Mouse (Mus musculus): ENCODE measurements at regions not wholly inside any gene's neighbourhood (a gene's known extent, or its start where the extent isn't known, plus 50 kb on each side); places are given as distances from the start of the nearest gene placed in this dataset.

- 33% methylated on average over 7 of the region's 7 CpGs for WGBS (ENCODE audit: insufficient replicate concordance)
These were observed 71.1 kb upstream of the Hif1a start for GRCm38 (mm10) chr12:73830122-73830521.

GRCm38 (mm10) chr12:73830551-73831203 lies 70.5 kb upstream of the Hif1a start:
- no peak overlapping the region for H3K4me3 ChIP-seq
- H3K9me3 ChIP-seq (replicated peaks) = no peaks in the 10 kb centered on the region
- H3K4me1 ChIP-seq = no peaks in the 10 kb centered on the region
- no peak for ATAC-seq
- no peak overlapping the region for H3K4me2 ChIP-seq
- H3K9ac ChIP-seq = no peak overlapping the region
- 76% methylated on average over 10 of the region's 10 CpGs for WGBS (ENCODE audit: insufficient replicate concordance)
- H3K27ac ChIP-seq = no peak overlapping the region
- H3K36me3 ChIP-seq = no peaks in the 10 kb centered on the region
- H3K27me3 ChIP-seq (replicated peaks) = no peaks in the 10 kb centered on the region; the same call in 1 of the 2 replicates

More at GRCm38 (mm10) chr12:73830122-73830521, 71.1 kb upstream of the Hif1a start:
- Histone ChIP-seq H3K4me2 (no peak overlapping the region), H3K27me3 (replicated peaks) (no peaks in the 10 kb centered on the region; the same call in 1 of the 2 replicates), H3K27ac (no peak overlapping the region), H3K9me3 (replicated peaks) (no peaks in the 10 kb centered on the region), H3K9ac (no peak overlapping the region), H3K4me1 (no peaks in the 10 kb centered on the region), H3K36me3 (no peaks in the 10 kb centered on the region), H3K4me3 (no peak overlapping the region)
- no peak for ATAC-seq

GRCm38 (mm10) chr12:73831204-73831595 lies 70.0 kb upstream of the Hif1a start:
- H3K4me1 ChIP-seq = no peaks in the 10 kb centered on the region
- no peak overlapping the region for H3K4me2 ChIP-seq
- H3K27me3 ChIP-seq (replicated peaks) = no peaks in the 10 kb centered on the region; the same call in 1 of the 2 replicates
- no peaks in the 10 kb centered on the region for H3K36me3 ChIP-seq
- no peak for ATAC-seq
- H3K9me3 ChIP-seq (replicated peaks) = no peaks in the 10 kb centered on the region
- 73% methylated on average over 7 of the region's 7 CpGs for WGBS (ENCODE audit: insufficient replicate concordance)
- H3K9ac ChIP-seq = no peak overlapping the region
- no peak overlapping the region for H3K27ac ChIP-seq
- H3K4me3 ChIP-seq = no peak overlapping the region

DNA sequence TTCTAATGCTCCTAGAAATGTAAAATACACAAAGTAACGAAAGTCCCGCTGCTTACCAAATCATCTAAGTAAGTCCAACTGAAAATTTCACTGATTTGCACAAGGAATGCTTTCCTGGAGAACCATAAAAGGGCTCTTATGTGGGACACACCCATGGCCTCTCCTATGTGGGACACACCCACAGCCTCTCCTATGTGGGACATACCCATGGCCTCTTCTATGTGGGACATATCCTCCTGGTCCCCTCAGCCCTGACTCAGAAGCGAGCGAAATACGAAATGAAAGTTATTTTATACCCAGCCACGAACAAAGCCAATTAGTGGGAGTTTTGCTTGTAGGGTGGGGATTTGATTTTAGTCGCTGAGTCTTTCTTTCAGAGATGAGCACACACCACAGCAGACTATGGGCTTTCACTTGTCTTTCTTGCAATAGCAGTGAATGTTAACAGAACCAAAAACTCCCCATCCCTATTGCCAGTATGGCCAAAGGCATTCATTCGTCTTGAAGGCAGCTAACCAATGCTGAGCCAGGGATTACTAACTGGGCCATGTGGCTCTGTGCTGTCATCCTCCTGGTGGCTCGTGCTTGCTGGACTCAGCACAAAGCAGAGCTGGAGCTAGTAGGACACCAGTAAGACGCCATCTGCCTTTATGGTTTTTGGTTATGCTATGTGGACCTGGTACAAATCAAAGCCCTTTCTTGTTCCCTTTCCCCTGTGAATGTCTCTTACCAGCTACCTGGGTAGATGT lies 69.4 kb upstream of the Hif1a start:
- H3K27ac ChIP-seq = no peak overlapping the region
- no peaks in the 10 kb centered on the region for H3K36me3 ChIP-seq
- no peak overlapping the region for H3K9ac ChIP-seq
- ATAC-seq = no peak
- H3K4me1 ChIP-seq = no peaks in the 10 kb centered on the region
- H3K4me2 ChIP-seq = no peak overlapping the region
- no peaks in the 10 kb centered on the region for H3K9me3 ChIP-seq (replicated peaks)
- no peaks in the 10 kb centered on the region; the same call in 1 of the 2 replicates for H3K27me3 ChIP-seq (replicated peaks)
- 69% methylated on average over 10 of the region's 10 CpGs for WGBS (ENCODE audit: insufficient replicate concordance)
- H3K4me3 ChIP-seq = no peak overlapping the region

GRCm38 (mm10) chr12:73832789-73833188 lies 68.4 kb upstream of the Hif1a start:
- Histone ChIP-seq H3K9me3 (replicated peaks) (no peaks in the 10 kb centered on the region), H3K9ac (no peak overlapping the region), H3K4me2 (no peak overlapping the region), H3K4me3 (no peak overlapping the region), H3K27me3 (replicated peaks) (no peaks in the 10 kb centered on the region), H3K36me3 (no peaks in the 10 kb centered on the region), H3K27ac (no peak overlapping the region), H3K4me1 (no peaks in the 10 kb centered on the region)
- WGBS (ENCODE audit: insufficient replicate concordance) = 63% methylated on average over 3 of the region's 3 CpGs
- no peak for ATAC-seq

GRCm38 (mm10) chr12:73836132-73836531 lies 65.0 kb upstream of the Hif1a start:
- H3K4me2 ChIP-seq = no peak overlapping the region
- ATAC-seq = no peak

GRCm38 (mm10) chr12:73837036-73837435 lies 64.1 kb upstream of the Hif1a start:
- Histone ChIP-seq H3K9ac (no peak overlapping the region), H3K4me2 (no peak overlapping the region), H3K27ac (no peak overlapping the region), H3K36me3 (no peaks in the 10 kb centered on the region), H3K4me3 (no peak overlapping the region), H3K27me3 (replicated peaks) (0 out of 2 replicates have a peak, but pooled peaks cover 6% of the 10 kb centered on the region), H3K4me1 (no peaks in the 10 kb centered on the region), H3K9me3 (replicated peaks) (no peaks in the 10 kb centered on the region)
- ATAC-seq = no peak
- 65% methylated on average over 1 of the region's 1 CpGs for WGBS (ENCODE audit: insufficient replicate concordance)

More at GRCm38 (mm10) chr12:73836132-73836531, 65.0 kb upstream of the Hif1a start:
- Histone ChIP-seq H3K9ac (no peak overlapping the region), H3K27me3 (replicated peaks) (0 out of 2 replicates have a peak, but pooled peaks cover 5% of the 10 kb centered on the region), H3K27ac (no peak overlapping the region), H3K36me3 (no peaks in the 10 kb centered on the region), H3K9me3 (replicated peaks) (no peaks in the 10 kb centered on the region), H3K4me3 (no peak overlapping the region), H3K4me1 (no peaks in the 10 kb centered on the region)

- no peak overlapping the region for H3K4me2 ChIP-seq
- 76% methylated on average over 2 of the region's 2 CpGs for WGBS (ENCODE audit: insufficient replicate concordance)
- no peak for ATAC-seq
- H3K4me1 ChIP-seq = peaks cover 4% of the 10 kb centered on the region; the same call in 1 of the 2 replicates
- no peaks in the 10 kb centered on the region for H3K9me3 ChIP-seq (replicated peaks)
- H3K27me3 ChIP-seq (replicated peaks) = 0 out of 2 replicates have a peak, but pooled peaks cover 6% of the 10 kb centered on the region
- H3K36me3 ChIP-seq = no peaks in the 10 kb centered on the region
- no peak overlapping the region for H3K9ac ChIP-seq
- H3K4me3 ChIP-seq = no peak overlapping the region
- H3K27ac ChIP-seq = no peak overlapping the region
These were observed 63.3 kb upstream of the Hif1a start for GRCm38 (mm10) chr12:73837921-73838320.

DNA sequence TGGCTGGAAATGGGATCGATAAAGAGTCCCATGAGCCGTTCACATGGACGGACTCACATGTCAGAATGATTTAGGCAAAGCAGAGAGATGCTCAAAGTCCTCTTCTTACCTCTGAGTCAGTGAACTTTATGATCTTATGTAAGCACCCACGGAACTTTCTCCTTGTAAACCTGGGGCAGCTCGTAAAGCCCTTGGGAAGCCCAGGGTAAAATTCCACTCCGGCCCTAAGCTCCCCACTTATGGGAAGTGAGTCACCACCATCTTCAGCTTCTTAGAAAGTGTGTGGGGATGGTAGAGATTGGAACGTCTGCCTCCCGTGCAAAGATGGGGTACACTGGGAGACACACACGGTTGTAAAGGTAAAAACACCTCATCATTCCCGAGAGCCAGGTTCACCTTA lies 62.8 kb upstream of the Hif1a start:
- peaks cover 4% of the 10 kb centered on the region; the same call in 1 of the 2 replicates for H3K4me1 ChIP-seq
- no peak overlapping the region for H3K9ac ChIP-seq
- H3K4me3 ChIP-seq = no peak overlapping the region
- H3K4me2 ChIP-seq = no peak overlapping the region
- H3K27me3 ChIP-seq (replicated peaks) = 0 out of 2 replicates have a peak, but pooled peaks cover 6% of the 10 kb centered on the region
- no peaks in the 10 kb centered on the region for H3K9me3 ChIP-seq (replicated peaks)
- 77% methylated on average over 10 of the region's 10 CpGs for WGBS (ENCODE audit: insufficient replicate concordance)
- H3K36me3 ChIP-seq = no peaks in the 10 kb centered on the region
- ATAC-seq = no peak
- no peak overlapping the region for H3K27ac ChIP-seq

DNA sequence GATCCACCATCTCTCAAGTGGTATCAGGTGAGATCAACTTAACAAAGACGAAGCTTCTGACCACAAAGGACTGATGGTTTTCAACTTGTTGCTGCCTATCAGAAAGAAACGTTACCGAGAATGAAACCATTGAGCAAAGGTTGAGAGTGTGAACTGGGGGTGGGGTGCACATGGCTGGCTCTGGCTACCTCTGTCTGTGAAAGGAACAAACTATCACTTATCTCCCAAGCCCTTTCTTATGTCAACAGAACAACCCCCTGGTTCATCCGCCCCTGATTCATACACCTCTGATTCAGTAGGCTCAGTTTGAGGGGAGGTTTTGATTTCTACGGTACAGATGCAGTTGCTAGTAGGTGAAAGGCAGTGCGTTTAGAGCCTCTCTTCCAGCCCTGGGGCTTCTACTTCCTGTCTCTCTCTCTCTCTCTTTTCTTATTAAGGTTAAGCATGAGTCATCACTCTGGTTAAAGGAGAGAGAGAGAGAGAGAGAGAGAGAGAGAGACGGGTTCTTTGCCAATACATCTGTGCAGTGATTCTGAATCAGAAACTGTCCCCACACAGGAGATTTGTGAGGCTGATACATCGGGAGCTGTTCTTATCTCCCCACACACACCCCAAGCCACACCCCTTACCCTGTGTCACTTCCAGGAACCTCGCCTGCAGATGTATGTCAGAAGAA lies 59.0 kb upstream of the Hif1a start:
- 29% methylated on average over 9 of the region's 9 CpGs for WGBS (ENCODE audit: insufficient replicate concordance)
- ATAC-seq = 0 out of 2 replicates have a peak, but pooled peaks have one; percentile 37
- no peak overlapping the region for H3K4me3 ChIP-seq

DNA sequence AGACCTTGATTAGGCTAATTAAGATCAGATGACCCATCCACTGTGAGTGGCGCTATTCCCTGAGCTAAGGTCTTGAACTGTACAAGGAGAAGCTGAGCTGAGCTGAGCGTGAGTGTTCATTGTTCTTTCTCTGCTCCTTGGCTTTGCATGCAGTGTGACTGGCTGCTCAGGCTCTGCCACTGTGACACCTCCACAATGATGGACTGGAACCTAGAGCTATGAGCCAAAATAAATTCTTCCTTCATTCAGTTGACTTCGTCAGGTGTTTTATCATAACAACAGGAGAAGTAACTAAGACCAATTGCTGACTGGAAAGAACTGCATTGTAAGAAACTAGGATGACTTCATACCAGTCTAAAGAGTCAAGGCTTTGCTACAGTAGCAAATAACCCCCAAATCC lies 56.4 kb upstream of the Hif1a start:
- no peak for ATAC-seq
- no peaks in the 10 kb centered on the region for H3K36me3 ChIP-seq
- no peak overlapping the region for H3K9ac ChIP-seq
- no peaks in the 10 kb centered on the region for H3K9me3 ChIP-seq (replicated peaks)
- no peak overlapping the region for H3K27ac ChIP-seq
- peaks cover 4% of the 10 kb centered on the region; the same call in 1 of the 2 replicates for H3K4me1 ChIP-seq
- no peak overlapping the region for H3K4me3 ChIP-seq
- WGBS (ENCODE audit: insufficient replicate concordance) = 79% methylated on average over 3 of the region's 3 CpGs
- 0 out of 2 replicates have a peak, but pooled peaks cover 6% of the 10 kb centered on the region for H3K27me3 ChIP-seq (replicated peaks)
- no peak overlapping the region for H3K4me2 ChIP-seq

More for the DNA sequence above, 59.0 kb upstream of the Hif1a start:
- H3K4me1 ChIP-seq = peaks cover 4% of the 10 kb centered on the region; the same call in 1 of the 2 replicates
- H3K27ac ChIP-seq = no peak overlapping the region
- no peaks in the 10 kb centered on the region for H3K9me3 ChIP-seq (replicated peaks)
- 0 out of 2 replicates have a peak overlapping the region, but pooled peaks have one; percentile 6 for H3K4me2 ChIP-seq
- 0 out of 2 replicates have a peak, but pooled peaks cover 6% of the 10 kb centered on the region for H3K27me3 ChIP-seq (replicated peaks)
- no peak overlapping the region for H3K9ac ChIP-seq
- H3K36me3 ChIP-seq = no peaks in the 10 kb centered on the region

GRCm38 (mm10) chr12:73846672-73847071 lies 54.5 kb upstream of the Hif1a start:
- no peaks in the 10 kb centered on the region for H3K36me3 ChIP-seq
- H3K4me1 ChIP-seq = peaks cover 4% of the 10 kb centered on the region; the same call in 1 of the 2 replicates
- H3K4me3 ChIP-seq = no peak overlapping the region
- H3K27ac ChIP-seq = no peak overlapping the region
- no peaks in the 10 kb centered on the region for H3K27me3 ChIP-seq (replicated peaks)
- no peaks in the 10 kb centered on the region for H3K9me3 ChIP-seq (replicated peaks)
- H3K4me2 ChIP-seq = no peak overlapping the region
- 58% methylated on average over 10 of the region's 10 CpGs for WGBS (ENCODE audit: insufficient replicate concordance)
- ATAC-seq = no peak
- no peak overlapping the region for H3K9ac ChIP-seq

Measured in liver, embryonic 12.5 days (tissue).